Mouse (Mus musculus): Measurements from ENCODE around the gene Eif4g2.

- TF ChIP-seq GATA1 (IDR thresholded peaks at IDR 0.05; ENCODE audit: borderline replicate concordance, low read length) (no peak), FLI1 (IDR thresholded peaks at IDR 0.05; ENCODE audit: low read length) (no peak)
These were observed 10.4 kb downstream of the Eif4g2 start for GRCm38 (mm10) chr7:111072410-111072809.

All from megakaryocyte, embryonic 14.5 days (primary cell).